Mouse (Mus musculus): Measurements from ENCODE around the gene Plcl2.

DNA sequence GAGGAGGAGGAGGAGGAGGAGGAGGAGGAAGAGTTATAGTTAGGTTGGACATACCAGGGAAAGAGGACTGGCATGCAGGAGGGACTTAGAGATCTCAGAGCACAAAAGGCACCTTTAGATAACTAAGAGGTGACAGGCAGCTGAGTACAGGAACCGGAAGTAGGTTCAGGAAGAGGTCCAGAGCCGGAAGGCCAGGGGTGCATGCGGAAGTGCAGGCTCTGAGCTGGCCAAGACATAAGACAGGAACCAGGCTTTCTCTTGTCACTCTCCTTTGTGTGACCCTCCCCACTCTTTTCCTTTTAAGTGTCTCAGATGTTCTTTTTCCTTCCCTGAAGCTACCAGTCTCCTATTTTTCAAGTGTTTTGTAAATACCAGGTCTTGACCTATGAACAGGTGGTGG lies 38.0 kb upstream of the Plcl2 start:
- TF ChIP-seq POLR2A (IDR thresholded peaks at IDR 0.05; ENCODE audit: control insufficient read depth, extremely low read depth, insufficient read depth, low read length, poor library complexity) (no peak), CTCF (IDR thresholded peaks at IDR 0.05; ENCODE audit: borderline replicate concordance, control insufficient read depth, extremely low read depth, insufficient read depth, low read length, poor library complexity) (no peak)
